Mouse (Mus musculus) inflammation-experienced regulatory T-cells, adult 6 months (primary cell): ENCODE results near the gene Csdc2. TPM values are rescaled to one million over a fixed set of nuclear protein-coding genes. Genes with fewer than 3 reads are reported as not detected.
"Not testable (repeated sequence)": the region's sequence is repeated elsewhere in the genome, so short reads cannot be mapped to it uniquely, and the experiment has no call there.

Experiments used
- ATAC-seq: one replicate; pipeline ENCODE4 v1.8.0; 2017
- polyA plus RNA-seq, 3 experiments: library from polyadenylated mRNA; unstranded; fragments of 100-300 nt; shearing (Covaris generic); gene quantifications; one replicate each; pipeline ENCODE4 v1.2.1; 2017

The Csdc2 gene
- polyA plus RNA-seq, result not detected

DNA sequence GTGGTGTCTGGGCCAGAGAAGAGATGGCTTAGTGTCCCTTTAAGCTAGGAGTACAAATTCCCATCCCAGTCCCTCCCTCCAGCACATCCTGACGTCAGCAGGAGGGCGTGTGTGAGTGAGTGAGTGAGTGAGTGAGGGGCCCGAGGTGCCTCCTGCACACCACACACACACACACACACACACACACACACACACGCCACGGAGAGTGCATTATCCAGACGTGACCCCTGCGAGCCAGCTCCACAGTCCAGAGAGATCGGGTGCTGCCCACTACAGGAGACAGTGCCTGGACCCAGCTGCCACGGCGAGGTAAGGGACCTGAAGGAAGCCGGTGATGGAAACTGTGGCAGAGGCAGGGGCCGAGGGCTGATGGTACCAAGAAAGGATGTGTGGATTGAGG lies at the start of gene Csdc2:
Gene Csdc2, plus strand, starts transcription at position 81 of the 400 bp plus-strand sequence.
- ATAC-seq, result no peak

GRCm38 (mm10) chr15:81886795-81887550 lies 49.6 kb upstream of the Csdc2 start:
- ATAC-seq, result no peak

DNA sequence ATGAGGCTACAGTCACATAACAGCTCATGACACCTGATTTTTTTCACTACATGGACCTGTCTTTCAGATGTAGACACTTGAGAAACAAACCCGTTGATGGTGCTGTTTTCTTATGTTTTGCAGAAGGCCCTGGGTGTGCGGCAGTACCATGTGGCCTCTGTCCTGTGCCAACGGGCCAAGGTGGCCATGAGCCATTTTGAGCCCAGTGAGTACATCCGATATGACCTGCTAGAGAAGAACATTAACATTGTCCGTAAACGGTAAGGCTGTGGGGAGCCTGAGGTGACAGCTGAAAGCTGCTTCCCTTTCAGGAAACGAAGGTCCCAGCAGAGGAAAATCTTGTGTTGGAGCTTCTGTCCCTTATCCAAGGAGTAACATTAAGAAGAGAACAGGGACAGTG lies 47.4 kb upstream of the Csdc2 start:
- ATAC-seq, result no peak

- ATAC-seq, result no peak
Measured at GRCm38 (mm10) chr15:81891140-81891802, 45.3 kb upstream of the Csdc2 start.

DNA sequence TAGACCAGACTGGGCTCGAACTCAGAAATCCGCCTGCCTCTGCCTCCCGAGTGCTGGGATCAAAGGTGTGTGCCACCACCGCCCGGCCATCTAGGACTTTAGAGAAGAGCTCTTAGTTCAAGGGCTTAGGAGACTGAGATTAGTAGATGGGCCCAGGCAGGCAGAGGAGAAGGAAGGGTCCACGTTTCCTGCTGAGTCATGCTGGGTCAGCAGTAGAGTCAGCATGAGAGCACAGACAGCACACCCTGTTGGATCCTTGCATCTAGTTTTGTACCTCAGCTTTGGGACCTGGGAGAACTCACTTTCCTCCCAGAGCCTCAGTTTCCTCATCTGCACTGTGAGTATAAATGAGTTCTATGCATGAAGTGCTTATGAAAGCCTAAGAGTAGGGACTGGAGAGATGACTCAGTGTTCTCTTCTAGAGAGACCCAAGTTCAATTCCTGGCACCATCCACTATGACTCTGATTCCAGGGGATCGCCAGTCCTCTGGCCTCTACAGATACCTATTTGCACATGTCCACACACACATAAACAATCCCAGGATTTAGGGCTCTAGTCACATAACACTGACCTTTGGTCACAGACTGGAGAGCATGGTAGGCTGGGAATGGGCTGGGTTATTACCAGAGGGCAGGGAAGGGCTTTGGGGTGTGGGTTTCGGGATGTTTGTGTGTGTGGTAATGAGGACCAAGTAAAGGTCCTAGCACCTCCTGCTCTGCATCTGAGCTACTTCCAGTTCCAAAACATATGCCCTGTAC lies 44.6 kb upstream of the Csdc2 start:
- ATAC-seq, result no peak

GRCm38 (mm10) chr15:81894002-81894401 lies 42.6 kb upstream of the Csdc2 start:
- ATAC-seq, result no peak

GRCm38 (mm10) chr15:81896407-81896806 lies 40.2 kb upstream of the Csdc2 start:
- ATAC-seq, result no peak

DNA sequence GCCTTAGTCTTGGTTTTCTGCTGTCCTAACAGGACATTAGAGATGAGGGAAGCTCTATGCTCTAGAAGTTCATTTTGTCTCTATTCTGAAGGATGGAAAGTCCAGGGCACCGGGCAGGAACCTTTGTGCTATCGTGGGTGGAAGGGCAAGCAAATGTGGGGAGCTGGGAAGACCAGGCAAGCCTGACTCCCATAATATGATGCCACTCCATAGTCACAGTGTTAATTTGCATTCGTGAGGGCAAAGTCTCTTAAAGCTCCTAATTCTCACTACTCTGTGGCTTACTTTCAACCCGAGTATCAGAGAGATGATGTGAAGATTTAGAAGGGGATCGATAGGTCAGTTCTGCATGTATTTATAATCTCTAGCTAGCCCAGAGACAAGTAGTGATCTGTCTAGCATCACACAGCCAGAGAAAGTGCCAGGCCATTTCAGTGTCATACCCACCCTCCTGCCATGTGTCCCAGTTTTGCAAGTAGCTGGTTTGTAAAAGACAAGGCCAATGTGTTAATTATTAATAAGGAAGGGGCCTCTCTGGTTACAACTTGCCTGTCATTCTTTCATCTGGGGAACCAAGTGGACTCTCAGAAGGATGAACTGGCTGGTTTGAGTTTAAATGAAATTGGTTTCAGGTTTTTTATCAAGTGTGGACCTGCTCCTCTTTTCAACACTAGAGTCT lies 38.8 kb upstream of the Csdc2 start:
- ATAC-seq, result no peak

- no peak for ATAC-seq
Measured at GRCm38 (mm10) chr15:81898751-81899150, 37.8 kb upstream of the Csdc2 start.

DNA sequence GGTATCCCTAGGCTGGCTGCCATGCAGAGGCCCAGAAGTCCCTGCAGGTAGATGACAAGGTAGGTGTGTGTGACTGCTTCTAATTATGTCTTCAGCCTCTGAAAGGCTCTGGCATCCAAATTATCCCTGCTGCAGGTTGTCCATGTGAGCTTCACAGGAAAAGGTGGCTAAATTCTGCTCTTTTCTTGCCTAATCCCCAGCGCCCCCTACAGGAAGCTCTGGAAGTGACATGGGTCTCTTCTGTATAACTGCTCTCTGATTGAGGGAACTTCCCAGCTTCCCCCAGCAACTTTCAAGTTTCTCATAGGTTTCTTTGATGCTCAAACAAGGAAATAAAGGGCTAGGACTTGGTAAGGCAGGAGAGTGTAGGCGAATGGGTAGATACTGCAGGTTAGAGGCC lies 31.6 kb upstream of the Csdc2 start:
- peak; percentile 76 for ATAC-seq

DNA sequence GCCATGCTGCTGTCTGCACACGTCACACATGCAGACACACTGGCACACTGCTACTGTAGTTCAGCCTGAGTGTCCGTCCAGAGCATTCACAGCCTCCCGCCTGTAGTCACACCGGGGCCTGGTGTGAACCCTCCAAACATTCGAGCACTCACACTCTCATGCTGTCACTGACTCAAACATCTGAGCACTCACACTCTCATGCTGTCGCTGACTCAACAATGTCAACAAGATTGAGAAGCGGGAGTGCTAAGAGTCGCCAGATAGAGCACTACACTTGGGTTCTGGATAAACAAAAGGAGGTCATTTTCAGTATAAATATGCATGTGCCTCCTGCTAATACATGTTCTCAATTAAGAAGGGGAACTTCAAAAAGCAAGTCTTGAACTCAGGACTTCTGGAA lies 28.6 kb upstream of the Csdc2 start:
- ATAC-seq, result no peak

DNA sequence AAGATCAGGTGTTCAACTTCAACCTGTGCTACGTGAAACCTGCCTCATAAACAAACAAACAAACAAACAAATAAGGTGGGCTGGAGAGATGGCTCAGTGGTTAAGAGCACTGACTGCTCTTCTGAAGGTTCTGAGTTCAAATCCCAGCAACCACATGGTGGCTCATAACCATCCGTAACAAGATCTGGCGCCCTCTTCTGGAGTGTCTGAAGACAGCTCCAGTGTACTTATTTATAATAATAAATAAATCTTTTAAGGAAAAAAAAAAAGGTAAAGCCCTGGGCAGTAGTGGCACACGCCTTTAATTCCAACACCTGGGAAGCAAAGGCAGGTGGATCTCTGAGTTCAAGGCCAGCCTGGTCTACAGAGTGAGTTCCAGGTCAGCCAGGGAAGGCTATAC lies 27.8 kb upstream of the Csdc2 start:
- ATAC-seq, result not testable (repeated sequence)

- no peak for ATAC-seq
Measured at GRCm38 (mm10) chr15:81912498-81912897, 24.1 kb upstream of the Csdc2 start.

DNA sequence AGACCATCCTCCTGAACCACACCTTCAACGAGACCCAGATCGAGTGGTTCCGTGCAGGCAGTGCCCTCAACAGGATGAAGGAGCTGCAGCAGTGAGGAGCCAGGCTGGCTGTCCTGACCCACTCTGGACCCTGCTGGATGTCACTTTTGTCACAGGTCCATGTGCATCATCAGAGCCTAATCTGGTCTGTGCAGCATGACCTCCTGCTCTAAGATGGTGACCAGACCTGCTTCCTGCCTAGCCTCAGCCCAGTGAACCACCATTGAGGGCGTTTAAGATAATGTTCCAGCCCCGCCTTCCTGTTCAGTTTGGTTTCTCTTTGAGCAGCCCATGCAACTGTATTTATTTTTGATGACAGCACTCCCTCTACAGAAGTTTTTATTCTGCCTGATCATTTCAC lies 21.9 kb upstream of the Csdc2 start:
- no peak for ATAC-seq

GRCm38 (mm10) chr15:81915663-81916062 lies 20.9 kb upstream of the Csdc2 start:
- ATAC-seq, result no peak

- no peak for ATAC-seq
Measured at GRCm38 (mm10) chr15:81917201-81917600, 19.4 kb upstream of the Csdc2 start.

DNA sequence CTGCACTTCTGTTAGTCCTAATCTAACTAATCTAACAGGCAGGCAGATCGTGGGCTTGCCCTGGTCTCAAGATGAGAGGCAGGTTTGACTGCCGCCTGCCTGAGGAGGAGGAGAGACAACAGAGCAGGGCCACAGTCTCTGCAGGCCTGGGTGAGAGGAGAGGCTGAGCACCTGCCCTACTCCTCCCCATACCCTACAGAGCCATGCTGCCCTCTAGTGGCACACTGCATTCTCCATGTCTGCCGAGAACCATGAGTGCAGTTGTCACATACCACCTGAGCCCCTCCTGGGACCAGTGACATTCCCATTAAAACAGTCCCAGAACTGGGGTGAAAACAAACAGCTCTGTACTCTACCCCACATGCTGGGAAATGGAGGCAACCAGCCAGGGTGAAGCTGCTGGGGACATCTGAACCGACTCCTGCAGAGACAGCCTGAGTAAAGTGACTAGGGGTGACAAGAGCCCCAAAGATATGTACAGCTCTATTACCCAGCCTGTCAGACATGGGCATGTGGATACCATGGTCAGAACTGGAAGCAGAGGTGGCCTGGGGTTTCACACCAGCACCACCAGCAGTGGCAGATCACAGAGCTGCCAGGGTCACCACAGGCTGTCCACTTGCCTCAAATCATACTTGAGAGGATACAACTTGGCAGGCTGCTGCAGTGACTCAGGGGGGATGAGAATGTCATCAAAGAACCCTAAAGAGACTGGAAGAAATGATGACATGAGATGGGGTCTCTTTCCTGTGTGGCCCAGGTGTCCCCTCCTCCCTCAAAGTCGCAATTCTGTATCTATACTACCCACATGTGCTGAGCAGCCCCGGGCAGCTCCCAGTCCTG lies 18.7 kb upstream of the Csdc2 start:
- ATAC-seq, result peak; percentile 65

GRCm38 (mm10) chr15:81919062-81919461 lies 17.5 kb upstream of the Csdc2 start:
- no peak for ATAC-seq

DNA sequence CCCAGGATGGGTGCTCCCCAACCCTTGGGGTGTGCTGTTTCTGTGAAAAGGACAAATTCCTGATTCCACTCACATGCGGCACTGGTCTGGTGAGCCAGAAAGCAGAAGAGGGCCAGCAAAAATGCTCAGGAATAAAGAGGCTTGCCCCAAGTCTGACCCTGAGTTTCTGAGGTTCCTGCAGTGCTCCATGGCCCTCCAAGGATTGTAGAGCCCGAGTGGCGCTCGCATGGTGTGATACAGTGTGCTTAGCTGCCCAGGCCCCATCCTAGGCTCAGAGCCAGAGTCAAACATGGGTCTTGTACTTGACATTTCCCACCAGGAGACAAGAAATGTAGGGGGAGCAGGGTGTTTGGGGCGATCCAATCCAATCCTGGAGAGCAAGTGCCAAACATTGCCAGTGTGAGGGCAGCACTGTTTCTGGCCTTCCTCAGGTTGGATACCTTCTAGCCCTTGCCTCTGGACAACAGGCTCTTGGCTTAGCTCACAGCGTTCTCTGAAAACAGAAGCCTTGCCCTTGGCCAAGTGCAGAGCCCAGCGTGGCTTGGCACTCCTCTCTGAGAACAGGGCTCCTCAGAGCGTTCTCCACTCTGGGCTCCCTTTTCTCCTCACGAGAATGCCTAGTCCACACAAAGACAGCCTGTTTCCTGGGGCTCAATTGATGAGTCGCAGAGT lies 15.9 kb upstream of the Csdc2 start:
- ATAC-seq, result no peak

- ATAC-seq, result no peak
Measured at GRCm38 (mm10) chr15:81921255-81921654, 15.3 kb upstream of the Csdc2 start.

DNA sequence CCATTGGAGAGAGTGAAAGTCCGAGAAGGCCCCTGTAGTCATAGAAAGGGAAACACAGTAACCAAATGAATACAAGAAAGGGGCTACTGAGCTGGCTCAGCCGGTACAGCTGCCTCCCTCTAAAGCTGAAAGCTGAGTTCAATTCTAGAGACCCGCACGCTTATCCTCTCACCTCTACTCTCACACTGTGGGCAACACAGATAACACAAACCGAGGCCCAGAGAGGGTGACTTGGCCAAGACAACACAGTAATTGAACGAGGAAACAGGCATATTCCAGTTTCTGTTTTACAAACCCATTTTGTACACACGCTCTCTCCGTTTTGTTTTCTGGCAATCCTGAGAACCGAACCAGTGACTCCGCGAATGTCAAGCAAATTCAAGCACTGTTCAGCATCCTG lies 11.6 kb upstream of the Csdc2 start:
- no peak for ATAC-seq
